Mouse (Mus musculus): Measurements from ENCODE around the gene Trim71. TPM values are rescaled to one million over a fixed set of nuclear protein-coding genes. Genes with fewer than 3 reads are reported as not detected.

The Trim71 gene
- total RNA-seq (2014; rRNA removed; ENCODE audit: low replicate concordance): under 0.01 and 0.04 TPM in 2 replicates
- not detected in 2 replicates for polyA plus RNA-seq (2015; fragmentation: Nextera tagmentation; extraction: Ambion mirVana)

DNA sequence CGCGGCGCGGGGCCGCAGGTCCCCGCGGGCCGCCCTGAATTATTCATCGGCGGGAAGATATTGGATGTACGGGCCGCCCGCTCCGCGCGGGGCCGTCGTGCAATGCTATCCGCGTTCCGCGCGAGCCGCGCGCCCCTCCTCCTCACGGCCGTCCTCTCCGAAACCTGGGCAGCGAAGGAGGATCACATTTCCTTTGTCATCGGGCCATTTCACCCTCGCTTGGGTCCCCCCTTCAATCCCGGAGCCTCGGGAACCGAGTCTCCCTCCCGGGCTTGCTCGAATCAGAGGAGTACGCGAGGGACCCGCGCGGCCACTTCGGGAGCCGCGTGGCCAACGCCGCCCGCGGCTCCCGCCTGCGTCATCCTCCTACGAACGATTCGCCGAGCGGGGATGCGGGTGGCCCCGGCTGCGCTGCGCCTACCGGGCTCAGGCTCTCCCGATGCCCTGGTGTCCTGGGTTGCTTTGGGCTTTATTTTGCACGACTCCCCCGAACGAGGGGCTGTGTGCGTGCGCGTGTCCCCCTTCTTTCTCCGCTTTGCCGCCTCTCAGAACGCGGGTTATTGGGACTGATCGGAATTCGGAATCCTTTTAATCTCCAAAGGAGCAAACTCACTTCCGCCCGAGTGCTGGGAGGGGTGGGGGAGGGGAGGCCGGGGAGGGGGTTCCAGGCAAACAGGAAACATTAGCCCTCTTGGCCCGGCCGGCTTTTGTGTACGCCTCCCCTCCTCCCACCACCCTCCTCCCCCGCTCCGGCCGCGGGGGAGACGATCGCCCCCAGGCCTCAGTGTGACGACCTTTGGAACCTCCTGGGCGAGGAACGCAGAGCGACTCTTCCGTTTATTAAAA lies at the start of gene Trim71:
Gene Trim71 (minus strand): TSS at position 609 of the 846 bp plus-strand sequence.
- Histone ChIP-seq H3K36me3 (replicated peaks; ENCODE audit: control insufficient read depth, insufficient read depth, low read length) (no peaks in the 10 kb centered on the region), H3K27ac (ENCODE audit: low read depth) (no peak within 1 kb of the TSS), H3K9me3 (replicated peaks; ENCODE audit: control insufficient read depth, low read length) (no peaks in the 10 kb centered on the region), H3K4me1 (ENCODE audit: control insufficient read depth, insufficient read depth) (peaks cover 19% of the 10 kb centered on the region), H3K27me3 (ENCODE audit: control insufficient read depth, insufficient read depth, low read length) (peaks cover 73% of the 10 kb centered on the region), H3K4me2 (ENCODE audit: low read depth, low read length) (peak within 1 kb of the TSS; percentile 87), H3K9ac (replicated peaks; ENCODE audit: low read depth, low read length) (no peak within 1 kb of the TSS), H3K4me3 (ENCODE audit: low read depth, low read length) (peak within 1 kb of the TSS; percentile 52)
- under 1% methylated on average over 89 of the region's 91 CpGs for WGBS
- DNase-seq (ENCODE audit: low spot score): no peak
- no peak for TF ChIP-seq CTCF (IDR thresholded peaks at IDR 0.05; ENCODE audit: low read depth)
- no peak for TF ChIP-seq EP300 (IDR thresholded peaks at IDR 0.05; ENCODE audit: low read depth)
- 0 out of 2 replicates have a peak, but pooled peaks have one; percentile 8 for ATAC-seq (ENCODE audit: insufficient read depth, low read depth)

DNA sequence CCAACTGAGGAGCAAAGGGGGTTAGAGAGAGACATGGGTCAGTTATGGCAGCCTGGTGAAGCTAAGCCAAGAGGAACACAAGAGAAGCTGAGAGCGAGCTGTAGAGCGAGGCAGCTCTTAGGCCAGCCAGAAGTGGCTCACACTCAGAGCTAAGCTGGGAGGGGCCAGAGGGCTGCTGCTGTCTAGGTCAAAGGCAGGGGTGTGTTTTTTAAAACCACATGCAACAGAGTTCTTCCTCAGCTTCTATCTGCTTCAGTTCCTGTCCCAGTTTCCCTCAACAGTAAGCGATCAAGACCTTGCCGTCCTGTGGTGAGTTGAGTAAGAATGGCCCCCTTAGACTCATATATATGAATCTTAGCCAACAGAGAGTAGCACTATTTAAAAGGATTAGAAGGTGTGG lies 48.9 kb upstream of the Trim71 start:
- TF ChIP-seq CTCF (IDR thresholded peaks at IDR 0.05; ENCODE audit: low read depth) (no peak), EP300 (IDR thresholded peaks at IDR 0.05; ENCODE audit: low read depth) (no peak)
- DNase-seq (ENCODE audit: low spot score) (no peak), ATAC-seq (ENCODE audit: insufficient read depth, low read depth) (no peak)
- Histone ChIP-seq H3K4me2 (ENCODE audit: low read depth, low read length) (no peak overlapping the region), H3K9me3 (replicated peaks; ENCODE audit: control insufficient read depth, low read length) (no peaks in the 10 kb centered on the region), H3K27me3 (ENCODE audit: control insufficient read depth, insufficient read depth, low read length) (no peaks in the 10 kb centered on the region), H3K4me1 (ENCODE audit: control insufficient read depth, insufficient read depth) (no peaks in the 10 kb centered on the region), H3K36me3 (replicated peaks; ENCODE audit: control insufficient read depth, insufficient read depth, low read length) (peaks cover 79% of the 10 kb centered on the region), H3K9ac (replicated peaks; ENCODE audit: low read depth, low read length) (no peak overlapping the region), H3K4me3 (ENCODE audit: low read depth, low read length) (no peak overlapping the region), H3K27ac (ENCODE audit: low read depth) (no peak overlapping the region)
- WGBS: 90% methylated on average over 4 of the region's 4 CpGs

- no peaks in the 10 kb centered on the region for H3K4me1 ChIP-seq (ENCODE audit: control insufficient read depth, insufficient read depth)
- no peak overlapping the region for H3K9ac ChIP-seq (replicated peaks; ENCODE audit: low read depth, low read length)
- DNase-seq (ENCODE audit: low spot score) (no peak), ATAC-seq (ENCODE audit: insufficient read depth, low read depth) (no peak)
- TF ChIP-seq CTCF (IDR thresholded peaks at IDR 0.05; ENCODE audit: low read depth) (no peak), EP300 (IDR thresholded peaks at IDR 0.05; ENCODE audit: low read depth) (no peak)
- H3K36me3 ChIP-seq (replicated peaks; ENCODE audit: control insufficient read depth, insufficient read depth, low read length): peaks cover 79% of the 10 kb centered on the region
- no peak overlapping the region for H3K27ac ChIP-seq (ENCODE audit: low read depth)
- H3K4me3 ChIP-seq (ENCODE audit: low read depth, low read length): no peak overlapping the region
- no peaks in the 10 kb centered on the region for H3K9me3 ChIP-seq (replicated peaks; ENCODE audit: control insufficient read depth, low read length)
- WGBS: 79% methylated on average over 4 of the region's 4 CpGs
- no peaks in the 10 kb centered on the region for H3K27me3 ChIP-seq (ENCODE audit: control insufficient read depth, insufficient read depth, low read length)
- H3K4me2 ChIP-seq (ENCODE audit: low read depth, low read length): no peak overlapping the region
Measured at GRCm38 (mm10) chr9:114612566-114612965, 48.4 kb upstream of the Trim71 start.

DNA sequence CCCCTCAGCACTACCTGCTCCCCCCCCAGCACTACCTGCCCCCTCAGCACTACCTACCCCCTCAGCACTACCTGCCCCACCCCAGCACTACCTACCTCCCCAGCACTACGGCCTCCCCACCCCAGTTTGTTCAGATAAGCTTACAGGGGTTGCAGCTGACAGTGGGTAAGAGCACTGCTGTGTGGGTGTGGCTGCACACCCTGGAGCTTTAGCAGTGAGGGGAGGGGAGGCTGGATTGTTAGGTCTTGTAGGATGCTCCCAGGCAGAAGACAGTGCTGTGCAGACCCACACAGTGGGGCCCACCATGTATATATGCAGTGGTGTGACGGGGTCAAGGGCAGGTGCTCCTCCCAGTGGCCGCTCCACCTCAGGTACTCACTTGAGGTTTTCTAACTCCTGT lies 46.1 kb upstream of the Trim71 start:
- 95% methylated on average over 3 of the region's 3 CpGs for WGBS
- no peaks in the 10 kb centered on the region for H3K9me3 ChIP-seq (replicated peaks; ENCODE audit: control insufficient read depth, low read length)
- no peak for DNase-seq (ENCODE audit: low spot score)
- no peak for TF ChIP-seq CTCF (IDR thresholded peaks at IDR 0.05; ENCODE audit: low read depth)
- H3K27me3 ChIP-seq (ENCODE audit: control insufficient read depth, insufficient read depth, low read length): no peaks in the 10 kb centered on the region
- H3K4me3 ChIP-seq (ENCODE audit: low read depth, low read length): no peak overlapping the region
- H3K27ac ChIP-seq (ENCODE audit: low read depth): no peak overlapping the region
- no peak overlapping the region for H3K4me2 ChIP-seq (ENCODE audit: low read depth, low read length)
- ATAC-seq (ENCODE audit: insufficient read depth, low read depth): no peak
- no peak overlapping the region for H3K9ac ChIP-seq (replicated peaks; ENCODE audit: low read depth, low read length)
- peaks cover 73% of the 10 kb centered on the region for H3K36me3 ChIP-seq (replicated peaks; ENCODE audit: control insufficient read depth, insufficient read depth, low read length)
- no peaks in the 10 kb centered on the region for H3K4me1 ChIP-seq (ENCODE audit: control insufficient read depth, insufficient read depth)

DNA sequence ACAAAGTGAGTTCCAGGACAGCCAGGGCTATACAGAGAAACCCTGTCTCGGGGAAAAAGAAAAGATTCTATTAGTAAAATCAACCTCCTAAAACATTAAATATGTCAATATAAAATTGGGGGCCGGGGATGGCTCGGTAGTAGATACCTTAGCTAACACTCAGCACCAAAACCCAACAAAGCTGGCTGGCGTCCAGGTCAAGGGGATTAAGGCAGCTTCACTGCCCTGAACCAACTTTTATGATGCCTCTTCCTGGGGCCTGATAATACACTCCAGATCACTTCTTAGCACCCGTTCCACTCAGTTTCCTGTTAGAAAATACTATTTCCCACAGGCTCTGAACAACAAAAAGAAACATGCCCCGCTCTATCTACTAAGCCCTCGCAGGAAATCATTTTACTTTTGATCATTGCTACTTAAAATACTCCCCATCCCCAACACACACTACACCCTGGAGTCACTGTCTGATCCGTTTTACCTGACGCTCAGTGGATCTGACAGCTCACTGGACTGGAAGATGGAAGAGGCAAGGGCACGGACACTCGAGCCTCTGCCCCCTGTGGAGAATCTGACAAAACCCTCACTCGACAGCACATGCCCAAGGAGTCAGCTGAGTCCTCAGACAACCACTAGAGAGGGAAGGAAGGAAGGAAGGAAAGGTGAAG lies 39.8 kb upstream of the Trim71 start:
- DNase-seq (ENCODE audit: low spot score): no peak
- Histone ChIP-seq H3K9me3 (replicated peaks; ENCODE audit: control insufficient read depth, low read length) (no peaks in the 10 kb centered on the region), H3K27me3 (ENCODE audit: control insufficient read depth, insufficient read depth, low read length) (no peaks in the 10 kb centered on the region), H3K9ac (replicated peaks; ENCODE audit: low read depth, low read length) (no peak overlapping the region), H3K4me1 (ENCODE audit: control insufficient read depth, insufficient read depth) (no peaks in the 10 kb centered on the region), H3K36me3 (replicated peaks; ENCODE audit: control insufficient read depth, insufficient read depth, low read length) (peaks cover 33% of the 10 kb centered on the region), H3K27ac (ENCODE audit: low read depth) (no peak overlapping the region), H3K4me2 (ENCODE audit: low read depth, low read length) (no peak overlapping the region), H3K4me3 (ENCODE audit: low read depth, low read length) (no peak overlapping the region)
- TF ChIP-seq EP300 (IDR thresholded peaks at IDR 0.05; ENCODE audit: low read depth): no peak
- TF ChIP-seq CTCF (IDR thresholded peaks at IDR 0.05; ENCODE audit: low read depth): no peak
- no peak for ATAC-seq (ENCODE audit: insufficient read depth, low read depth)
- 61% methylated on average over 12 of the region's 12 CpGs for WGBS
